Mouse (Mus musculus): Measurements from ENCODE around the gene Adat2.

Gene Adat2

DNA sequence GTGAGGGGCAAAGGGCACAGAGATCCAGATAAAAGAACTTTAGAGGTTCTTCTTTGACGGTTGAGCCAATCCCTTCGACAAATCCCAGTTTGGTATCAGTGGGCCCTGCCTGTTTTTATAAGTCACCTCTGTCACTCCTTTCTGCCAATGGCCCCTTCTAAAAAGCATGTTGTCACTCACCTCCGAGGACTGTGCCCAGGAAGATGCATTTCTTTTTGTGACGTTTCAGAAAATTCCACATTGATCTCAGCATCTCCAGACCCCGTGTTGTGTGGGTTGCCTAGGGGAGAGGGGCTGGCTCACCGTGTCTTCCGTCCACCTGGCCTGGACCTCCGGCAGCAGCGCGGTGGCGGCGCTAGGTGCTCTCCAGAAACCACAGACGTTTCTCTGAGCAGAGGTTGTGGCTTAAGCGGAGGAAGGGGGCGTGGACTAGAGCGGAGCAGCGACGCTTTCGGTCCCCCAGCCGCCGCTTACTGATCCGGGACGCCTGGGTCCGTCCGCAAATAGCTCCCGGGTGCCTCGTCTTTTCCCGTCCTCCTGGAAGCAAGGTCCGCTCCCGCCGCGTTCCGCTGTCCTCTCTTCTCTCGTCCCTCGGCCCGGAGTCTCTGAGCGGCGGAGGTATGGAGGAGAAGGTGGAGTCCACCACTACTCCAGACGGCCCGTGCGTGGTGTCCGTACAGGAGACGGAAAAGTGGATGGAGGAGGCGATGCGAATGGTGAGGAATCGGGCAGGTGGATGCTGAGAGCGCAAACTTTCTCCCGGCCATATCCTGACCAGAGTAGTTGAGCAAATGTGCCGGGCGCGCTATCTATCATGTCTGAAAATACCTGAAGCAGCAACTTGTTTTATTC is at the start of gene Adat2, which contains the start of gene Pex3:
TSS of gene Adat2 (plus strand) at position 249 of the 852 bp plus-strand sequence.
TSS of gene Pex3 (minus strand) at position 497 of the 852 bp plus-strand sequence.
- peak; percentile 95 for DNase-seq (ENCODE audit: low read depth)

GRCm38 (mm10) chr10:13521857-13522256 is 30.8 kb upstream of the Adat2 start:
- no peak for DNase-seq (ENCODE audit: low read depth)

- no peak for DNase-seq (ENCODE audit: low read depth)
Measured at GRCm38 (mm10) chr10:13528155-13528554, 24.5 kb upstream of the Adat2 start.

DNA sequence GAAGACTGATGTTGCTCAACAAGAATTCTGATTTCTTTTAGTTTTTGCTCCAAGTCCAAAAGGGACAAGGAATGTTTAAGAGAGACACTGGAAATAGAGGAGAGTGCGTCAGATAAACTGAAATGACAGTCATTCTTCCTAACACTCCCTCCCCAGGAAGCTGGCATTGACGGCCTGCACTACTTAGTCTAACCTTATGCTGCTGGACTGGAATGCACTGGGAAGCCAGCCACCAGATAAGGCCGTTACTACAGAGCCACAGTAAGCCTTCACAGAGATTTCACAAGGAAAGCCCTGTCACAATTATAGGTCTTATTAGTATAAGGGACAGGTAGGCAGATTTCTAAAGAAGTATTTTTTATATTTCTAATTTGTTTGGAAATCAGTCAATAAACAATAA is 17.9 kb upstream of the Adat2 start:
- no peak for DNase-seq (ENCODE audit: low read depth)

- no peak for DNase-seq (ENCODE audit: low read depth)
Measured at GRCm38 (mm10) chr10:13536706-13537105, 16.0 kb upstream of the Adat2 start.

GRCm38 (mm10) chr10:13539769-13540333 is 12.8 kb upstream of the Adat2 start:
- no peak for DNase-seq (ENCODE audit: low read depth)

DNA sequence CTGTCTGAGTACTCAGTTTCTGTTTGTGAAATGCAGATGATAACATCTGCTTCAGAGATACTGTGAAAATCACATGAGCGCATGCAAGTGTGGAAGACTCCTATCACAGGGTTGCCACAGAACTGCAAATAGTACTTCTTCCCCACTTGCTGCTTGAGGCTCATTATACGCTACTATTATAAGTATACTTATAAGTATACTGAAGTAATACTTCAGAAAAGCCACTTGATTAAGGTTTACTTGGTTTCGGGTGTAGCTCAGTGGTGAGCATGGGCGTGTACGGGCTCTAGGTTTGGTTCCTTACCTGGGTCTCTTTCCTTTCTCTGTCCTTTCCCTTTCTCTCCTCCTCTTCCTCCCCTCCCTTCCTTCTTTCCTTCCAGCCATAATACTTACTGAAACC is 11.0 kb upstream of the Adat2 start:
- no peak for DNase-seq (ENCODE audit: low read depth)

- DNase-seq (ENCODE audit: low read depth), result no peak
Measured at GRCm38 (mm10) chr10:13553498-13553985, 848 bp downstream of the Adat2 start.

GRCm38 (mm10) chr10:13554316-13554715 is 1.6 kb downstream of the Adat2 start:
- peak; percentile 9 for DNase-seq (ENCODE audit: low read depth)

DNA sequence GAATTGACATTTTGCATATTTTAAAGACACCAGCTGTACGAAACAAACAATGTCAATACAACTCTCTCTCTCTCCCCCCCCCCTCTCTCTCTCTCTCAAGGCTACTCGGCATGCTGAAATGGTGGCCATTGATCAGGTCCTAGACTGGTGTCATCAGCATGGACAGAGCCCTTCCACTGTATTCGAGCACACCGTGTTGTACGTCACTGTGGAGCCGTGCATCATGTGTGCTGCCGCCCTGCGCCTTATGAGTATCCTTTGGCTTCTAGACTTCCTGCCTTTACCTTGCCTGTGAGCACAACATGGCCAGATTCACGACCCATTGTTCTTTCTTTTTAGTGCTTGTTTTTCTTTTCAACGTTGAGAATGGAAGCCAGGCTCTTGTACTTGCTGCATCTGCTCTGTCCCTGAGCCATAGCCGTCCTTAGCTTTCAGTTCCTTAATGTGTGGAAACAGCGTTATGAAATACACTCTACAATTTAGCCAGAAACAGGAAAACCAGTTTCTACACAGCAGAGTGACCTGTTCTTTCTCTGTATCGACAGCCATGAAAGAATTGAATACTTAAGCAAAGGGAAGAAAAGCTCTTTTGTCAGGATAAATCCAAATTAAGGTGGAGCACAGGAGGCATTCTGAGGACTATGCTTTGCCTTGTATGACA is 7.5 kb downstream of the Adat2 start:
- DNase-seq (ENCODE audit: low read depth), result no peak

DNA sequence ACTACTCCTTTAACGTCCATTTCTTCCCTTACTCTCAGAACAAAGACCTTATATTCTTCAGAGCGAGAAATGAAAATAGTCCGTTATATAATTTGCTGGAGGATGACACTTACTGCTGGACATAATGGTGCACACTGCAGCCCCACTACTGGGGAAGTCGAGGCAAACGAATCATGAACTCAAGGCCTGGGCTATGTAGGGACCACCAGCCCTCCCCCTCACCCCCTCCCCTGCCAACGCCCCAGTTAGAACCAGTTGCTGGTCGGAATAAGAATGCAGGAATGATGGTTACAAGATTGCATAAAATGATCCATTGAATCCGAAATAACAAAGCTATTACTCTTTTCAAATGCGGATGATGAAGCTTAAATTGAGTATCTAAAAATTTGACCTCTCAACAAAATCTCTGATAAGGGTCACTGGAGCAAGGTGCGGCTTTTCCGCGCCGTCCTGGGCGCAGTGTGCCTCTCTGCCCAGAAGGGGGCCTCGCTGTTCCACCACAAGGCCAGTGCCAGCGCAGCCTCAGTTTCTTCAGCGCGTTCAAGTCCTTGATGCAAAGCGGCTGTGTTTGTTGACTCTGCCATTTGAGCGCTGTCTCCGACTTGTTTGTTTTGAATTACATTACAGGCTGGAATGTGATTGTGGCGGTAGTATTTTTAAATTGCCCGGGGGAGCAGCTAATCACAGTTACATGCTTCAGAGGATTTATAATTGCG is 11.8 kb downstream of the Adat2 start:
- DNase-seq (ENCODE audit: low read depth), result peak; percentile 60

DNA sequence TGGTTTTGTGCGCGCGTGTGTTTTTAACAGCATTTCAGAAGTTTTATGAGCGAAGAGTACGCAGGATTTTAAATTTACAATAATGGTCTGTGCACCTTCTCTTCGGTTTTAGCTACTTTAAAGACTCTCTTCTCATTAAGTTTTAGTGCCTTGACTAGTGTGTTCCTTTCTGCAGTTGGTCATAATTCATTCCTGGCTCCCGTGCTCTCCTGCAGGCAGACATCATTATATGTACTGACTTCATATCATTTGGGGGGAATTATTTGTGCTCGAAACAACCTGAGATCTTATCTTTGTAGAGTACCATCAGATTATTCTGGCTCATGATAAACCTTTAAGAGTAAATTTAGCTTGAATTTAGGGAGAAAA is 12.4 kb downstream of the Adat2 start:
- no peak for DNase-seq (ENCODE audit: low read depth)

GRCm38 (mm10) chr10:13566393-13566792 is 13.7 kb downstream of the Adat2 start:
- DNase-seq (ENCODE audit: low read depth), result no peak

DNA sequence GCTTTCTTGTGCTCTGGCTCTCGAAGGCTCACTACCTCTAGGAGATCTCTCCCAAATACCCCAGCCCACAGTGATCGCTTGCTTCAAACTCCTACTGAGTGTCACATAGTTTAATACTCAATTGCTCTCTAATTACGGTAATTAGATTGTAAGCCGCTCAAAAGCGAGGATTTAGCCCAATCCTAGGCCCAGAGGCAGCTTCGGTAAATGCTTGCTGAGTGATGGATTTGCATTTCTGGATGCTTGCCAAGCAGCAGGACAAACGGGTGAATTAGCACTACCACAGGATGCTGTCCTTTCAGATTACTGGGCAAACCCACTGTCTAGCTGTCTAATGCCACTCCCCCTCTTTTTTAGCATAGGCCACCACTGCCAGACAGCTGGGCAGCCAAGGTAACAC is 17.1 kb downstream of the Adat2 start:
- DNase-seq (ENCODE audit: low read depth), result no peak

GRCm38 (mm10) chr10:13570697-13571538 is 18.2 kb downstream of the Adat2 start:
- DNase-seq (ENCODE audit: low read depth), result no peak

DNA sequence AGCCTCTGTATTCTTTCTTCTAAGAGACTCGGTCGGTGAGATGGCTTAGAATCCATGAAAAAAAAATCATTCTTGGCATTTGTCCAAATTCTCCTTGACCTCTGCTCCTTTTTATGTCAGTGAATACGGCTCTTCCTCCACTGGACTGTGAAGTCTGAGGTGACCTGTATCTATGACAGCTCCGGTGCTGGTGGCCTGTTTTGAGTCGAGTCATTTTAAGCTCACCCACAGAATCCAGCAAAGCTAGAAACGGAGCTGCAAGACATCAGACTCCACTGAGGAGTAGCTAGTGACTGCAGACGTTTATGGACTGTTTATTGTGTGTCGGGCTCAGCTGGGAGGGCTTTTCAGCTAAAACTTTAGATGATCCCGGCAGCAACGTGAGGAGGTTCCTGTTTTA is 19.3 kb downstream of the Adat2 start:
- no peak for DNase-seq (ENCODE audit: low read depth)

GRCm38 (mm10) chr10:13572410-13572809 is 19.7 kb downstream of the Adat2 start:
- DNase-seq (ENCODE audit: low read depth), result no peak

- no peak for DNase-seq (ENCODE audit: low read depth)
Measured at GRCm38 (mm10) chr10:13577123-13577522, 24.4 kb downstream of the Adat2 start.

DNA sequence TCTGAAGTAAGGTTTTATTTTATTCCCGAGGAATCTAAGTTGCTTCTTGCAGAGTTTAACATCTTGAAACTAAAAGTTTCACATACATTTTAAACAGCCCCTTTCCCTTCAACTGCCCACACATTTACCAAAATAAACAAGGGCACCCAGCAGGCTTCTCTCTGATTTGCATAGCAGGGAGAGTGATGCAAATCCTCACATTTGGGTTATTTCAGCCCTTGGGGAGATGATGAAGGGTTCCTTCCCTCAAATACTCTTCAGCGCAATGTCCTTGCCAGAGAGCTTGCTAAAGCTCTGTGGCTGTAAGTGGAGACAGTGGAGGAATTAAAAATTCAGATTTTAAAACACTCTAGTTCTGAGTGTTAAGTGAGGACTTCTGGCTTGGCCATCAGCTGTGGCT is 35.2 kb downstream of the Adat2 start:
- DNase-seq (ENCODE audit: low read depth), result no peak

GRCm38 (mm10) chr10:13592196-13592595 is 39.5 kb downstream of the Adat2 start:
- DNase-seq (ENCODE audit: low read depth), result no peak

GRCm38 (mm10) chr10:13593529-13593928 is 40.8 kb downstream of the Adat2 start:
- DNase-seq (ENCODE audit: low read depth), result no peak
